Mouse (Mus musculus): Measurements from ENCODE around the gene Nudt2.

Nudt2 gene

GRCm38 (mm10) chr4:41520641-41521040 is 55.7 kb downstream of the Nudt2 start:
- DNase-seq (ENCODE audit: low read depth, low spot score), result no peak

GRCm38 (mm10) chr4:41522136-41522535 is 57.2 kb downstream of the Nudt2 start:
- DNase-seq (ENCODE audit: low read depth, low spot score), result no peak

GRCm38 (mm10) chr4:41522788-41523187 is 57.8 kb downstream of the Nudt2 start:
- DNase-seq (ENCODE audit: low read depth, low spot score), result no peak

GRCm38 (mm10) chr4:41523839-41524238 is 58.9 kb downstream of the Nudt2 start:
- no peak for DNase-seq (ENCODE audit: low read depth, low spot score)

GRCm38 (mm10) chr4:41524829-41525228 is 59.9 kb downstream of the Nudt2 start:
- DNase-seq (ENCODE audit: low read depth, low spot score), result no peak

GRCm38 (mm10) chr4:41526553-41526952 is 61.6 kb downstream of the Nudt2 start:
- no peak for DNase-seq (ENCODE audit: low read depth, low spot score)

- no peak for DNase-seq (ENCODE audit: low read depth, low spot score)
Measured at GRCm38 (mm10) chr4:41527076-41527475, 62.1 kb downstream of the Nudt2 start.

- no peak for DNase-seq (ENCODE audit: low read depth, low spot score)
Measured at GRCm38 (mm10) chr4:41527996-41528395, 63.0 kb downstream of the Nudt2 start.
